Mouse (Mus musculus) right cerebral cortex, postnatal 14 days (tissue): ENCODE measurements around the gene Tmco4.
A peak's percentile ranks its signal among the peaks of the same experiment; 100 is the strongest.
"Not testable (repeated sequence)": the region's sequence is repeated elsewhere in the genome, so short reads cannot be mapped to it uniquely, and the experiment has no call there.

ENCODE experiments used
- DNase-seq: peaks from one replicate; pipeline ENCODE4 v3.0.0; 2022

Gene Tmco4

DNA sequence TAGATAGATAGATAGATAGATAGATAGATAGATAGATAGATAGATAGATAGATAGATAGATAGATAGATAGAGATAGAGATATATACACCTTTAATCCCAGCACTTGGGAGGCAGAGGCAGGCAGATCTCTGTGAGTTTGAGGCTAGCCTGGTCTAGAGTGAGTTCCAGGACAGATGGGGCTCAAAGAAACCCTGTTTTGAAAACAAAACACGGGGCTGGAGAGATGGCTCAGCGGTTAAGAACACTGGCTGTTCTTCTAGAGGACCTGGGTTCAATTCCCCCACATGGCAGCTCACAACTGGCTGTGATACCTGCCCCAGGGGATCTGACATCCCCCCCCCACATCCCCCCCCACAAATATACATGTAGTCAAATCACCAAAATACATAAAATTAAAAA lies 1.9 kb downstream of the Tmco4 start:
- not testable (repeated sequence) for DNase-seq

DNA sequence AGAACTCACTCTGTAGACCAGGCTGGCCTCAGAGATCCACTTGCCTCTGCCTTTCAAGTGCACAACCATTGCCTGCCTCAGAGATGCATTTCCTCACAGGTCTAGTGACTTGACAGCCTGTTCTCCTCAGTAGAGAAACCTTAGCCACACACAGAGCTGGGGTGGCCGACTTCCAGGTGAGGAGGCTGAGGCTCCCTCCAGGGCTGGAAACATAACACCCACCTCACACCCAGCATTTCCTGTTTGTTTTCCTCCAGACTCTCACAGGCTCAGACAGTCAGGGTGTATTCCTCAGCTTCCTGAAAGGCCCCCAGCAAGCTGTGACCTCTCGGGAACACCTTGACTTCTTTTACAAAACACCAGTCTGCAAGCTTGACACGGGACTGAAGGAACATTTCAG lies 2.5 kb downstream of the Tmco4 start:
- no peak for DNase-seq

DNA sequence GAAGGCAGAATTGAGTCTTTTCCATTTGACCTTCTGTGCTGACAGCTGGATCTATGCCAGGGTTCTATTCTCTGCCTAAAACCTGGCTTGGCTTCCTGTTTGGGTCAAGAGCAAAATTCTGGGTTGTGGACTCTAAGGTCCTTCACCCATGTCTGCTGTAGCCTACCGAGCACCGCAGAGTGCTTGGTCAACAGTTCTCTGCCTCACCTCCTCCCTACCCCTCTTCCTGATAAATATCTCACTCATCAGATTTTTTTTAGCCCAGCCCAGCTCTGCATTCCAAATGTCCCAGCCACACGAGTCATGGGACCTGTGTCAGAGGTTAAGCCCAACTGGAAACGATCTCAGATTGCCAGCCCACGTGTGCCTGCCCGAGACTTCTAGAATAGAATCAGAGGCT lies 3.4 kb downstream of the Tmco4 start:
- no peak for DNase-seq

DNA sequence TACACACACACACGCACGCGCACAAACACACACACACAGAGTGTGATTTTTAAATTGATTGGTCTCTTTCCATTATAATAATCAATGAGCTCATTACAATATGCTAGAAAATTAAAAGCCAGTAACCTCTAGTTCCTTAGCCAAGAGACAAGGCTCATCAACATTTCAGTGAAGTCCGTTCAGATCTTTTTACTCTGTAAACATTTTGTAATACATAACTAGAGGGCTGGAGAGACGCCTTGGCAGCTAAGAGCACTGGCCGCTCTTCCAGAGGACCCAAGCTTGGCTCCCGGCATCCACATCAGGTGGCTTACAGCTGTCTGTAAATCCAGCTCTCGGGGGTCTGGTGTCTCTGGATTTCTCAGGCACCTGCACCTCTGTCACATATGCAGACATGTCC lies 7.3 kb downstream of the Tmco4 start:
- no peak for DNase-seq

DNA sequence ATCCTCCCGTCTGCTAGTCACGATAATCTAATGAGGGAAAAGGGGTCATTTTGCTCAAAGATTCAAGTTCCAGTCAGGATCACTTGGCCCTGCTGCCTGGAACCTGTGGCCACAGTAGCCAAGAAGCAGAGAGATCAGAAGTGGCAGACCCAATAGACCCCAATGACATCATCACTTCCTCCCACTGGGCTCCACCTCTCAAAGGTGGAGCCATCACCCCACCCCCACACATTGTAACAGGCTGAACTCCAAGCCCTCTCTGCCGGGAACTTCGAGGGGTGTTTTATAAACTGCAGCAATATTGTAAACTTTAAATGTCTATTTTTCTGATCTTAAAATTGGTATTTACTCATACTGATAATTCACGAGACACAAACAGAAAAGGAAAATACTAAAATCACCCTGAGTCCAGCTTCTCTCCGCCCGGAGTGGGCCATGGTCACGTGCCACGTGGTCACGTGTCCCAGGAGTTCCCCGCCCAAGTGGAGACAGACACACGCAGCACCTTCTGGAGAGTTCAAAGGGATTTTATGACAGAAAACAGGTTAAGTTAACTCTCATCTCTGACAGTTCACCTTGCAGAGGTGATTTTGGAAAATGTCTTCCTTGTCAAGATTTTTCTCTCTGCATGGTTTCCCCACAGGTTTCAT lies 8.2 kb downstream of the Tmco4 start:
- no peak for DNase-seq

DNA sequence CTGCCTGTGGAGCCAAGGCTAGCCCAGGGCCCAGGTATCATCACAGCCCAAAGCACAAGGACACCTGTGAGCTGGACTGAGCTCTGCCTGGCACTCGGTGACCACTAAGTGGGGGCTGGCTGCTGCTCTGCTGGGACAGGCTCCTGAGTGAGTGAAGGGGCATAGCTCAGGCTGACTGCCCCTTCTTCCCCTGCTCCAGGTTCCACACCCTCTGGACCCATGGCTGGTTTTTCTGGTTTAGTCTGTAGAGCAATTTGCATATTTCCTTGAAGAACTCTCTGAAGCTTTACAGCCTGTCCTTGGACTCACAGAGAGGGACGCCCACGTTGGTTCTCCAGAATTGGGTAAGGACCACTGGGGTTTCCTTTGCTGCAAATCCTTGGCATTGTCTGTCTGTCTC lies 10.7 kb downstream of the Tmco4 start:
- no peak for DNase-seq

DNA sequence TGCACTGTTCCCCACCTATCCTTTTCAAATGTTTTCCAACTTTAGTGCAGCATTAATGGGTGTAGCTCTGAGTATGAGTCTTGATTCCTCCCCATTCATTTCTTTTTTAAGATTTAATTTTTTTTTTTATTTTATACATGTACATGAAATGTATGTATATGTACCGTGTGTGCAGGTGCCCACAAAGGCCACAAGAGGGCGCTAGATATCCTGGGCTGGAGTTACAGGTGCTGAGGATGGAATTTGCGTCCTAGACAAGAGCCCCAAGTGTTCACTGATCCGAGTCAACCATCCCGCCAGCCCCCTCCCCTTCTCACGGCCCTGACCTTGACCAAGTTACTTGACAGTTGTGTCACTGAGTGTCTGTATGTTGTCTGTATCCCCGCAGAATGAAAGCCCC lies 12.1 kb downstream of the Tmco4 start:
- no peak for DNase-seq

DNA sequence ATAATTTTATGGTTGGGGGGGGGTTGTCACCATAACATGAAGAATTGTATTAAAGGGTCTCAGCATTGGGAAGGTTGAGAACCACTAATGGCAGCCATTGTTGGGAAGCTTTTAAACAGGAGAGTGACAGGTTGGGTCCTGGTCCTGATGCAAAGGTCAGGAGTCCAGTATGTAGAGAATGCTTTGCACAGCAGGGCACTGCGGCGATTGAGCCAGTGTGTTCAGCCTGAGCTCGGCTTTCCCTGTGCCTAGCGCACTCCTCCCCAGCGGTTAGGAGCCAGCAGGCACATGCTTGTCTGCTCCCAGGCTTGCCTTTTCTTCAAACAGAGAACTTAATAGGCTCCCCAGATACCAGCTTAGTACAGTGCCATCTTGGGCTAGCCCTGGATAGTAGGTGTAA lies 13.6 kb downstream of the Tmco4 start:
- DNase-seq: no peak

DNA sequence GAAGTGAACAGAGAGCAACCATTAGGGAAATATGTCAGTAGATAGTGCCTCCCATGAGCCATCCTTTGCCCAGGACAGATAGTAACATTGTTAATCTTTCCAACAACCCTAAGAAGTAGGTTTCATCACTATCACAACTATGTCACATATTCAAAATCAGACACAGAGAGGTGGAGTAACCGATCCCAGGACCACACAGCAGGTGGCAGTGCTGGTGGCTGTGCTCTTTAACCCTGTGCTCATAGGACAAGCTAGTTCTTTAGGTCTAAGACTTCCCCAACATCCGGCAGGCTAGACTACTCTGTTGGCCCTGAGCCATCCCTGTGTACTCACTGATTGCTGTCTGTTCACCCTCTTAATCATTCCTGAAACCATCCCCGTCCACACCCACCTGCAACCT lies 21.7 kb downstream of the Tmco4 start:
- no peak for DNase-seq

DNA sequence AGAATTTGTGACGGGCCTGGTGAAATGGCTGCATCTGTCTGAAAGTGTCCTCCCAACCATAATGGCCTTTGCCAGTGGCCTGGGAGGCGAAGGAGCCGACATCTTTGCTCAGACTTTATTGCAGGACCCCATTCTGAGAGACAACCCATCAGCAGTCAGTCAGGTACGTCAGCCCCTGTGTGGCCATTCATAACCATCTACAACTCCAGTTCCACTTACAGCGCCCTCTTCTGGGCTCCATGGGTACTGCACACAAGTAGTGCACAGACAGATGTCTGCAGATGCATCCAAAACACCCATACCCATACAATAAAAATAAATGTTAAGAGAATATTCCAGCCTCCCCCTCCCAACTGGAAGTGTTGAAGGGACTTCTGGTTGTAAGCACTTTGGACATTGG lies 23.7 kb downstream of the Tmco4 start:
- DNase-seq: no peak

DNA sequence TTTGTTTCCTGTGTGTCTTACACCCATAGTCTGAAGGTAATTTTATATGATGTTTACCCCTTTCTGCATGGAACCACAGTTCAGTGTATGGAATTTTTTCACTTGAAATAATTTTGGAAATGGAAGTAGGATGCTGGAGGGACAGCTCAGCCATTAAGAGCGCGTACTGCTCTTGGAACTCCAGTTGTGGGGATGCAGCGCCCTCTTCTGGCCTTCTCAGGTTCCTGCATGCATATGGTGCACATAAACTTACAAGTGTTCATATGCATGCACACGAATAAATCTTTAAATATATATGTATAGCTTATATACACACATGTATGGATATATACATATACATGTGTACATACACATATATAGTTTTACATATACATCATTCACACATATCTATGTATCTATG lies 24.4 kb downstream of the Tmco4 start:
- no peak for DNase-seq

DNA sequence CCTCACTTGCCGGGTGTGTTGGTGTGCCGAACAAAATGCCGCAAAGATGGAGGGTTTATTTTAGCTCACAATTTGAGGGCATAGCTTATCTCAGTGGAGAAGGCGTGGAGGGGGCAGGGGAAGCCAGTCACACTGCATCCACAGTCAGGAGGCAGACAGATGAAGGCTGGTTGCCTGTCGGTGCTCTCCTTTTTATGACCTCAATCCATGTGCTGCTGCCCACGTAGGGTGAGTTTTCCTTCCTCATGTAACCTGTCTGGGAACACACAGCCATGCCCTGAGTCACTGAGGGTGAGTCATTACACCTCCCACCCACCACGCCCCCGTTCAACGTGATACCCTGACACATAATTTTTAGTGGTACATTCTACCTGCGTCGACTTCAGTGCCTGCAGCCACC lies 25.9 kb downstream of the Tmco4 start:
- no peak for DNase-seq

DNA sequence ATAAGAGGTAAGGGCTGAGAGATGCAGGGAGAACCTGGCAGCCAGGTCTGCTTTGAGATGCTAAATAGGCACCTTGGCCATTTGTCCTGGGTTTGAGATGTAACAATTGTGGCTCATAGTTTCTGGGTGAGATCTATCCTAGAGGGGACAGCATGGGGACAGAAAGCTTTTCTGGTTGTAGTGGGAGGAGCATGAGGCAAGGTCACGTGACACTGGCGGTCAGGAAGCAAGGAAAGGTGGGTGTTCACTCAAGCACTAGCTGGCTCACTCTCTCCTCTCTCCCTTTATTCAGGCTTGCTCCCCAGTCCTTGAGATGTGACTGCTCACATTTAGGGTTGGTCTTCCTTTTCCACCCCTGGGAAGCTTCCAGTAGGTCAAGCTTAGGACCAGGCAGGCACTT lies 28.3 kb downstream of the Tmco4 start:
- DNase-seq: no peak

DNA sequence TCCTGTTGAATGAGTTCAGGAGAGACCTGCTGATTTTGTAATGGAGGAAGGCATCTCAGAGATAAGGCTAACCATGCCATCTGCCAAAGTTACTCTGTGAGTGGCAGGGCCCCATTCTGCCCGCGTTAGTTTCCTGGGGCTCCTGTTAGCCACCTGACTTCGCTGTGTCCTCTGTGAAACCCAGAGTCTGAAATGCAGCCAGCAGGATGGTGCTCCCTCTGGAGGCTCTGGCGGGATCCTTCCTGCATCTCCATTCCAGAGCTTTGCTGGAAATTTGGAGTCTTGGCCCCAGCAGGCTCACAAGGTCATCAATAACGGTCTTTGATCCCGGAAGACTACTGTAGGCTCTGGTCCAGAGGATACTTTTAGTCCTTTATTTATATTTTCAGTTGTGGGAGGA lies 28.7 kb downstream of the Tmco4 start:
- peak; percentile 37 for DNase-seq

DNA sequence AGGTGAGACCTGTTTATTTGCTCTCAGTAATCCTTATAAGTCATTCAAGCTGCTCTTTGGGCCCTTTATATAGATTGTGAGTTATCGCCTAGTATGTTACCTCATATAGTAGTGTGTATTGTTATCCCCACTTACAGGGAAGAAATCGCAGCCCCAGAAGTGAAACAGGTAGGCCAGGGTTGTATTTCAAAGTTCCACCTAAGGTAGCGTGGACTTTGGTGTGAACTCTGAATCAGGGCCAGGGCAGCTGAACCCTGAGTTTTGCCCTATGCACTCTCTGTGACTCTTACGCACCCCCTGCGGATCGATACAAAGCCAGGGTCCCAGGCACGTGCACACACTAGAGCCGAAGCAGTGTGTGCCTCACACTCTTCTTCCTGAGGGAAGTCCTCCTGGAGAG lies 31.4 kb downstream of the Tmco4 start:
- no peak for DNase-seq

DNA sequence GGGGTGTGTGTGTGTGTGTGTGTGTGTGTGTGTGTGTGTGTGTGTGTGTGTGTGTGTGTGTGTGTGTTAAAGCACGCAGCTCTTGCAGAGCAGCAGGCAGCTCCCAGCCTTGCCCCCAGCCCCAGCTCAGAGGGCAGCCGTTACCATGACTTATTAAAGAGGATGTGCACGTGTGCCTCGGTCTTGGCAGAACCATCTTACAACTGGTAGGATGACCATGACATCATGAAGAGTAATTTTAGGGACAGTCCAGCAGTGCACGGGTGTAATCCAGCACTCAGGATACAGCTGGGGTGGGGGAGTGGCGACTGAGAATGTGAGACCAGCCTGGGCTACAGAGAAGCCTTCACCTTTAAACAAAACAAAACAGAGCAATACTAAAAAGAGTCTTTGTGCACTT lies 32.5 kb downstream of the Tmco4 start:
- no peak for DNase-seq

DNA sequence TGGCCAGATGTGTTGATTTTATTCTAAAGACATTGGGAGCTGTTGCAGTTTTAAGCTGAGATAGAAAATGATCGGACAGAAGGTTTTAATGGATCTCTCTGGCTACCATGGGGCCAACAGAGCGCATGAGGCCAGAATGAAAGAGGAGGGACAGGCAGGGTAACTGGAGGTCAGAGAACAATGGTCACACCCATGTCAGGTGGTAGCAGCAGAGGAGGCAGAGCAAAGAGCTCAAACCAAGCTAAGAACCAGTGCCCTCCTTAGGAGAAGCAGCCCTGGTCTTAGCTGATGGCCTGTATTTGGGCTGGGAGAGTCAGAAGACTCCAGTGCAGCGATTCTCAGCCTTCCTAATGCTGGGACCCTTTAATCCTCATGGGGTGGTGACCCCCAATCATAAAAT lies 34.7 kb downstream of the Tmco4 start:
- no peak for DNase-seq

DNA sequence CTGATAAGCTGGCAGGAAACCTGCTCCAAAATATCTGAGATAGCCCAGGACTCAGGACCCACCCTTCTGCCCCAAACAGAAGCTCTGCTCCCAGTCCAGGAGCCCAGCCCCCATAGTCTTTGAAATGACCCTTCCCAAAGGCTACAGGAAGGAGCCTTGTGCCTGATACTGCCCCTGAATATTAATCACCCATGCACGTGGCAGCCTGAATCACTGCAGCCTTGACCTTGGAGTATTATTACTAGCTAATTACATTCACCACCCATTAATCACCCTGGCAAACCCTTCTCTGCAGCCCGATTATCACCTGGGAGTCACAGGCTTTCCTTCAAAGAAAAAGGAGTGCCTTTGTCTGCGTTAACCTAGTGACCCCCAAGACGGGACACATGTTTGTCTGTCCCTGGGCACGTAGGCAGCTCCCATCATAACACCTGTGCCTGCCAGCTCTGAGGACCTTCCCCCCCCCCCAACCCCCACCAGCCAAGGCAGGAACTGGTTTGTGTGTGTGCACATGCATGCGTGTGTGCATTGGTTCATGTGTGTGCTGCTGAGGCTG lies 35.4 kb downstream of the Tmco4 start:
- DNase-seq: no peak

DNA sequence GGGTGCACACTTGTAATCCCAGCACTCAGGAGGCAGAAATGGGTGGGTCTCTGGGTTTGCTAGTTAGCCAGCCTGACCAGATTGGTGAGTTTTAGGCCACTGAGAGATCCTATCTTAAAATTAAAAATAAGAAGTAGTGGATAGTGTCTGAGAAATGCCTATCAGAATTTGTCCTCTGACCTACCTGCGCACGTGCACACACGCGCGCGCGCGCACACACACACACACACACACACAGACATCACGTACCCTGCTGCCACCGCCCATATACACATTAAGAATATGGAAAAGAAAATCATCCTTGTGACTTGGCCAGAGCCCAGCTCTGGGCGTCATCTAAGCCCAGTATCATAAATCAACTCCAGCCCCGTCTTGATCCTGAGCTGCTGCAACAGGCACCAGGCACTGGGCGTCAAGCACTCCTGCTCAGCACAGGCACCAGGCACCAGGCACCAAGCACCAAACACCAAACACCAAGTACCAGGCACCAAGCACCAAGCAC lies 38.6 kb downstream of the Tmco4 start:
- DNase-seq: no peak

DNA sequence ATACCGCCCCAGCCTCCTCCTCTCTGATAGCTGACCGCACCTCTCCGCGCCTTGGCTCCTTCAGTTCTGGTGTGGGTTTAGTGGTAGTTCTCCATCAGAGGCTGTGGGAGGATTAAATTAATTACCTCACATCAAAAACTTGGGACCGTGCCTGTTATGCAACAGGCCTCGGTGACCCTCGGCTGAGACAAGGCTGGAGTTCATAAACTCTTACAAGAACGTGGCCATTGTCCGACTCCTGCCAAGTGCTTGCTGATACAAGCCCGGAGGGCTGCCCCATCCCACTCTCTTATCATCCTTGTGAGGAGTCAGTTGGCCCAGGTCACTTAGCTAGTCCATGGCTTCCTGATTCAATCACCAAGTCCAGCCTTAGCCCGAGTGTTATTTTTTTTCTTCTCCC lies 40.6 kb downstream of the Tmco4 start:
- DNase-seq: no peak

DNA sequence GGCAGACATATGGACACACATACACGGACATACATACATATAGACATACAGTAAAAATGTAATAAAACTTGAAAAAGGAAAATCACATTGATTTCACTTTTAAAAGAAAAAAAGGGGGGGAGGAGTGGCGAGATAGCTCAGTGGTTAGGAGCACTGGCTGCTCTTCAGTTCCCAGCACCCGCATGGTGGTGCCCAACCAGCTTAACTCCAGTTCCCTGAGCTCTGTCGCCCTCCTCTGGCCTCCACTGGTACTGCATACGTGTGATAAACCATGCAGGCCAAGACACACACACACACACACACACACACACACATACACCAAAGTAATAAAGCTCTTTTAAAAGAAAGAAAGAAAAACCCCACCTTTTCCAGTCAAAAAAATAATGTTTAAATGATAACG lies 42.1 kb downstream of the Tmco4 start:
- DNase-seq: no peak

DNA sequence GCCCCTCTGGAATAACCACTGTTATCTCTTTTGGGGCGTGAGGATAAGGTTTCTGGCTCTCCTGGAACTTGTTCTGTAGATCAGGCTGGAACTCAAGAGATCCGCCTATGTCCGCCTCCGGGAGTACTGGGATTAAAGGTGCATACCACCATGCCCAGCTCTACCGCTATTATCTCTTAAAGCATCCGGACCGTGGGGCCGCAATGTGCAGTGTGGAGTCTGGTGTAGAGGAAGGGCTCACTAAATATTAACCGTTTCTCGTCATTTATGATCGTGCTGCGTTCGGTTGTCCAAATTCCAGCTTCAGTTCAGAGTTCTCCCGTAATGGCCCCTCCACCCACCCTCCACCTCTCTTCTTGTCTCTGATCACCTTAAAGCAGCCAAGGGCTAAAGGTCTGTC lies 45.7 kb downstream of the Tmco4 start:
- no peak for DNase-seq

DNA sequence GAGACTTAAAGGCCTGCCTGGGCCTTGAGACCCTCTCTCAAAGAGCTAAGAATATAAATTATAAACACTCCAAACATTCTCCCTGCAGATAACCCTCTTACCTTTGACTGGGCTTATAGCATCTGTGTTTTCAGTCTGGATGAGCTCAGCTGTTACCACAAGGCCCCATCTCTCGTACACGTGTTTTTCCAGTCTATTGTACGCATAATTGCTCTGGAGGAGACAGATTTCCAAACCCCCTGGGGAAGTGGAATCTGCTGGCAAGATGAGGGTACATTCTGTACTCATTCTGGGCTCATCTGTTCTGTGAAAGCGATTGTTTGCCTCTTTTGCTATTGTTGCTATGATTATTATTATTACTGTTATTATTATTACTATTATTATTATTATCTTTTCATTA lies 46.3 kb downstream of the Tmco4 start:
- no peak for DNase-seq

DNA sequence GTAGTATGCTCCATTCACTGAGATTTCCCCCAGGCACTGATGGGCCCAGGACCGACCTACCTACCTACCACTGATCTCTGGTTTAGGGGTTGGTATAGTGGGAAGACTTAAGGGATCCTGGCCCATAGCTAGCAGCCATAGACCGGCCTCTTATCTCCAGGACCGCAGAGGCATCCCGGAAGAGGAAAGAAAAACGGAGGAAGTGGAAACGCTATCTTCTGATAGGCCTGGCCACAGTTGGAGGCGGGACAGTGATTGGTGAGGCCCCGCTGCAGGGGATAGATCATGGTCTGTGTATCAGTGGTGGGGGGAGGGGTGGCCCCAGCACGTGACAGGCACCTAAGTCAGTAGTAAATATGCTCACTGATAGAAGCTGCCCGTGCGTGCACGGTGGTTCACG lies 46.7 kb downstream of the Tmco4 start:
- no peak for DNase-seq

DNA sequence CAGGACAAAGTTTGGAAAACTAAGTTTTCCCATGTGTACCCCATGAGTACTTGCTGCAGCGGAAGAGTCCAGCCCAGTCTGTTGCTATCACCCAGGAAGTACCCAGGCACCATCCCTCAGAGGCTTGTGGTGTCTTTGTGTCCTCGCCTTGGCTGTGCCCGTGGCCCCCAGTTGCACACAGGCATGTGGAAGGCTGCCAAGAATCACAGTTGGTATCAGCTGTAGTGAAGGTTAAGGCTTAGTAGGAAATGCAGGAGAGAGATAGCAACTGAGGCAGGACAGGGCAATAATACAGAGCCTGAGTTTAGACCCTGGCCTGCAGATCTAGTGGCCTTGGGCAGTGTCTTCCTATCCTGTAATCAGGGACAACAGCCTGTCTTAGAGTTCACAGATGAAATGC lies 47.7 kb downstream of the Tmco4 start:
- no peak for DNase-seq
